In genomic region chr12:16124906-16125305, GRCm38 (mm10) we compare ENCODE assay signal across 28 mouse cellular contexts.
DNase-seq lines count a peak whose midpoint lies in the region; ATAC-seq lines count a peak whose summit lies in the region.
"Had no signal": no experiment of that assay in that cellular context is flagged by ENCODE, and none has a peak within 500 bp of the region (broad histone marks: within the 10 kb centered on the region; RNA-seq: fewer than 3 reads in every experiment).

No protein-coding gene starts in this region.

- no peak overlapping the region for H3K4me2 ChIP-seq in midbrain, embryonic 15.5 days
- H3K4me2 ChIP-seq: embryonic facial prominence, embryonic 13.5 days; forebrain, embryonic 12.5 days; forebrain, embryonic 15.5 days; hindbrain, embryonic 13.5 days; intestine, embryonic 15.5 days had no signal

- no peaks in the 10 kb centered on the region for H3K4me1 ChIP-seq in midbrain, embryonic 15.5 days
- H3K4me1 ChIP-seq: embryonic facial prominence, embryonic 10.5 days; embryonic facial prominence, embryonic 13.5 days; forebrain, embryonic 12.5 days; forebrain, embryonic 15.5 days; heart, embryonic 10.5 days; hindbrain, embryonic 10.5 days; hindbrain, embryonic 13.5 days; intestine, embryonic 15.5 days had no signal

- 85% methylated on average over 2 of the region's 2 CpGs for WGBS in midbrain, embryonic 15.5 days

- peak; percentile 57 for ATAC-seq in common myeloid progenitor, adult 5-6 weeks (replicated peaks; ENCODE audit: low read depth, poor library complexity, severe bottlenecking)
- 0 out of 2 replicates have a peak, but pooled peaks have one; percentile 22 for ATAC-seq in megakaryocyte, adult 5-6 weeks (ENCODE audit: poor library complexity, severe bottlenecking)
- ATAC-seq in midbrain, embryonic 15.5 days (replicated peaks): no peak
- ATAC-seq: forebrain, embryonic 15.5 days; hindbrain, embryonic 16.5 days; intestine, embryonic 15.5 days had no signal

- no peaks in the 10 kb centered on the region for H3K9me3 ChIP-seq in midbrain, embryonic 15.5 days
- H3K9me3 ChIP-seq: embryonic facial prominence, embryonic 10.5 days; embryonic facial prominence, embryonic 13.5 days; forebrain, embryonic 12.5 days; forebrain, embryonic 15.5 days; heart, embryonic 10.5 days; hindbrain, embryonic 10.5 days; hindbrain, embryonic 13.5 days; intestine, embryonic 15.5 days had no signal

- no peak overlapping the region for H3K9ac ChIP-seq in midbrain, embryonic 15.5 days
- H3K9ac ChIP-seq: embryonic facial prominence, embryonic 13.5 days; forebrain, embryonic 12.5 days; forebrain, embryonic 15.5 days; hindbrain, embryonic 13.5 days; intestine, embryonic 15.5 days had no signal

- no peak overlapping the region for H3K4me3 ChIP-seq in midbrain, embryonic 15.5 days
- H3K4me3 ChIP-seq: embryonic facial prominence, embryonic 10.5 days; embryonic facial prominence, embryonic 13.5 days; erythroblast, embryonic 14.5 days; forebrain, embryonic 12.5 days; forebrain, embryonic 15.5 days; heart, adult 2 months; heart, embryonic 10.5 days; hindbrain, embryonic 10.5 days; hindbrain, embryonic 13.5 days; intestine, embryonic 15.5 days had no signal

- no peaks in the 10 kb centered on the region for H3K27me3 ChIP-seq in midbrain, embryonic 15.5 days (replicated peaks)
- H3K27me3 ChIP-seq: CH12.LX; embryonic facial prominence, embryonic 13.5 days; forebrain, embryonic 12.5 days; forebrain, embryonic 15.5 days; hindbrain, embryonic 13.5 days; intestine, embryonic 15.5 days had no signal

- H3K27ac ChIP-seq in midbrain, embryonic 15.5 days: no peak overlapping the region
- H3K27ac ChIP-seq: embryonic facial prominence, embryonic 10.5 days; embryonic facial prominence, embryonic 13.5 days; forebrain, embryonic 12.5 days; forebrain, embryonic 15.5 days; heart, adult 2 months; heart, embryonic 10.5 days; hindbrain, embryonic 10.5 days; hindbrain, embryonic 13.5 days; intestine, embryonic 15.5 days had no signal

- DNase-seq in 416B (ENCODE audit: low read depth): peak; percentile 77
- no peak for DNase-seq in lung, postnatal 10 days
- DNase-seq in kidney, adult 18-20 months: no peak
- DNase-seq: adrenal gland, adult 2 months; adrenal gland, postnatal 14 days; B cell, adult 2 months; cerebellum, adult 11 months; cerebellum, adult 2 months; cerebellum, adult 9-11 months; cerebellum, postnatal 25 days; embryo, embryonic 11 days; gastrocnemius, postnatal 10 days; heart, adult 2 months had no signal

- no peaks in the 10 kb centered on the region for H3K36me3 ChIP-seq in midbrain, embryonic 15.5 days (replicated peaks)
- H3K36me3 ChIP-seq: embryonic facial prominence, embryonic 10.5 days; embryonic facial prominence, embryonic 13.5 days; forebrain, embryonic 12.5 days; forebrain, embryonic 15.5 days; G1E; heart, embryonic 10.5 days; hindbrain, embryonic 10.5 days; hindbrain, embryonic 13.5 days; intestine, embryonic 15.5 days had no signal
